Mouse (Mus musculus): ENCODE data around the gene Scn3a. TPM values are rescaled to one million over a fixed set of nuclear protein-coding genes. Genes with fewer than 3 reads are reported as not detected.
A peak's percentile ranks its signal among the peaks of the same experiment; 100 is the strongest.

Scn3a gene
- total RNA-seq, 2 experiments from 2014 or later = not detected

GRCm38 (mm10) chr2:65414806-65415281 is 152.6 kb downstream of the Scn3a start:
- ATAC-seq (replicated peaks; ENCODE audit: poor library complexity, severe bottlenecking) = no peak

DNA sequence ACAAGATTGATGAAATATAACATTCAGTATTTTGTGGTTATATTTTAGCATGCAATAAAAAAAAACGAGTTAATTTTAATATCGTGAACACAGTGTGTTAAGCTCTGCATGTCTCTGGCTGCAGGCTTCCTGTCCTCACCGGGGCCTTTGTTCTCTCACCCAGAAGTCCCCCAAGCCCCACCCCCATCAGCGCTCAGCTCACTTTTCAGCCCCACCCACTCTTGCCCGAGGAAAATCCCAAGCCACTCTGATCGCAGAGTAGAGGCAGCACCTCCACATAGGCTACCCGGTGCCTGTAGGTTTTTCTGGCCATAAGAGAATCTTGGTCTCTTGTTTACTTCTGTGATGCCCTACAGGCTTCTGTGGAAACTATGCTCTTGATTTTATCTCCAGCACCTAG is 153.2 kb downstream of the Scn3a start:
- peak; percentile 84 for ATAC-seq (replicated peaks; ENCODE audit: poor library complexity, severe bottlenecking)

- ATAC-seq (replicated peaks; ENCODE audit: poor library complexity, severe bottlenecking) = peak; percentile 80
Measured at GRCm38 (mm10) chr2:65413746-65414145, 153.7 kb downstream of the Scn3a start.

Other genes with a start within 250 kb of the Scn3a start
- gene Slc38a11, start 203.6 kb downstream of the Scn3a start, total RNA-seq (2014; fragmentation: Nextera tagmentation) = not detected in 2 replicates
- not detected in 2 replicates for gene Slc38a11, start 203.6 kb downstream of the Scn3a start, total RNA-seq (2017)
- not detected in 2 replicates for gene Scn2a, start 53.1 kb upstream of the Scn3a start, total RNA-seq (2014; fragmentation: Nextera tagmentation)
- not detected in 2 replicates for gene Scn2a, start 53.1 kb upstream of the Scn3a start, total RNA-seq (2017)